Mouse (Mus musculus) MEL (cell line): ENCODE results near the gene Usp37. TPM values are rescaled to one million over a fixed set of nuclear protein-coding genes. Genes with fewer than 3 reads are reported as not detected.

Experiments
- DNase-seq: peaks from one replicate; pipeline ENCODE4 v3.0.0; 2011; ENCODE audit warnings: low read depth, low spot score
- H3K27ac ChIP-seq: 2 replicates; pipeline ENCODE4 v1.5.1; 2012; ENCODE audit warnings: low read depth, mild to moderate bottlenecking, control low read depth, low read length, moderate library complexity; ENCODE audit not compliant: control insufficient read depth
- H3K27me3 ChIP-seq, 2 experiments: fragments of 150-350 bp in 1 of 2; sonication (generic) in 1 of 2; 2 replicates each; pipeline ENCODE4 v1.6.1; 2012; ENCODE audit warnings: low read length in 2 of 2, mild to moderate bottlenecking in 2 of 2, improper control_type of control experiment in 1 of 2, moderate library complexity in 1 of 2; ENCODE audit not compliant: insufficient read depth in 2 of 2, control insufficient read depth in 1 of 2
- H3K36me3 ChIP-seq, 2 experiments: 2 replicates each; pipeline ENCODE4 v1.6.1; 2012 to 2014; ENCODE audit warnings: low read length in 2 of 2, improper control_type of control experiment in 1 of 2, inconsistent platforms in 1 of 2, mild to moderate bottlenecking in 1 of 2; ENCODE audit not compliant: insufficient read depth in 2 of 2, control insufficient read depth in 1 of 2
- H3K4me1 ChIP-seq, 2 experiments: fragments of 150-350 bp in 1 of 2; sonication (generic) in 1 of 2; 2 replicates each; pipeline ENCODE4 v1.6.1; 2012; ENCODE audit warnings: low read length in 2 of 2, improper control_type of control experiment in 1 of 2, mild to moderate bottlenecking in 1 of 2; ENCODE audit not compliant: insufficient read depth in 2 of 2, control insufficient read depth in 1 of 2
- H3K4me3 ChIP-seq, 2 experiments: fragments of 150-350 bp in 1 of 2; sonication (generic) in 1 of 2; 2 replicates each; pipeline ENCODE4 v1.5.1; 2012; ENCODE audit warnings: low read depth in 2 of 2, low read length in 2 of 2, mild to moderate bottlenecking in 2 of 2, moderate library complexity in 2 of 2, control low read depth in 1 of 2, improper control_type of control experiment in 1 of 2; ENCODE audit not compliant: control insufficient read depth in 1 of 2, insufficient read depth in 1 of 2
- H3K79me2 ChIP-seq: 2 replicates; pipeline ENCODE4 v1.6.1; 2012; ENCODE audit warnings: mild to moderate bottlenecking, low read length, moderate library complexity; ENCODE audit not compliant: control insufficient read depth, poor library complexity, insufficient read depth
- H3K9ac ChIP-seq: 2 replicates; pipeline ENCODE4 v1.6.1; 2012; ENCODE audit warnings: low read depth, mild to moderate bottlenecking, control low read depth, low read length, moderate library complexity; ENCODE audit not compliant: control insufficient read depth, poor library complexity, severe bottlenecking
- H3K9me3 ChIP-seq: fragments of 150-350 bp; sonication (generic); replicated peaks from 2 replicates; pipeline ENCODE4 v1.6.1; 2012; ENCODE audit warnings: mild to moderate bottlenecking, low read length, improper control_type of control experiment, moderate library complexity; ENCODE audit not compliant: insufficient read depth
- BHLHE40 ChIP-seq: IDR thresholded peaks from 2 replicates; pipeline ENCODE4 v1.6.1; 2012; ENCODE audit warnings: low read depth, mild to moderate bottlenecking, inconsistent platforms, low read length, improper control_type of control experiment, borderline replicate concordance
- CHD1 ChIP-seq: IDR thresholded peaks from 2 replicates; pipeline ENCODE4 v1.6.1; 2012; ENCODE audit warnings: low read depth, mild to moderate bottlenecking, inconsistent platforms, low read length, improper control_type of control experiment
- CHD2 ChIP-seq: IDR thresholded peaks from 2 replicates; pipeline ENCODE4 v1.6.1; 2011; ENCODE audit warnings: low read length, improper control_type of control experiment
- CTCF ChIP-seq, 3 experiments: IDR thresholded peaks in 2 of 3; conservative IDR thresholded peaks in 1 of 3; 2 replicates each; pipeline ENCODE4 v1.5.1; 2011 to 2012; ENCODE audit warnings: low read length in 3 of 3, low read depth in 2 of 3, mild to moderate bottlenecking in 2 of 3, improper control_type of control experiment in 1 of 3, inconsistent platforms in 1 of 3, mixed read lengths in 1 of 3, moderate library complexity in 1 of 3; ENCODE audit not compliant: control insufficient read depth in 1 of 3, insufficient read depth in 1 of 3, poor library complexity in 1 of 3, severe bottlenecking in 1 of 3
- E2F4 ChIP-seq: IDR thresholded peaks from 2 replicates; pipeline ENCODE4 v1.6.1; 2011; ENCODE audit warnings: low read depth, low read length, improper control_type of control experiment, borderline replicate concordance
- ETS1 ChIP-seq: IDR thresholded peaks from 2 replicates; pipeline ENCODE4 v1.6.1; 2012; ENCODE audit warnings: low read depth, mild to moderate bottlenecking, inconsistent platforms, low read length, improper control_type of control experiment, moderate library complexity
- GABPA ChIP-seq: IDR thresholded peaks from 2 replicates; pipeline ENCODE4 v1.6.1; 2012; ENCODE audit warnings: low read depth, mild to moderate bottlenecking, inconsistent platforms, low read length, improper control_type of control experiment, moderate library complexity
- GATA1 ChIP-seq: IDR thresholded peaks from 2 replicates; pipeline ENCODE4 v1.6.1; 2011; ENCODE audit warnings: low read depth, low read length, improper control_type of control experiment
- HCFC1 ChIP-seq: IDR thresholded peaks from 2 replicates; pipeline ENCODE4 v1.6.1; 2012; ENCODE audit warnings: low read depth, mild to moderate bottlenecking, inconsistent platforms, low read length, improper control_type of control experiment, moderate library complexity
- KAT2A ChIP-seq: conservative IDR thresholded peaks from 2 replicates; pipeline ENCODE4 v1.6.1; 2012; ENCODE audit warnings: low read depth, low read length, improper control_type of control experiment, inconsistent platforms
- MAFK ChIP-seq: IDR thresholded peaks from 2 replicates; pipeline ENCODE4 v1.6.1; 2011; ENCODE audit warnings: low read depth, mild to moderate bottlenecking, low read length, improper control_type of control experiment, borderline replicate concordance
- MAX ChIP-seq: IDR thresholded peaks from 2 replicates; pipeline ENCODE4 v1.6.1; 2011; ENCODE audit warnings: low read length, improper control_type of control experiment
- MXI1 ChIP-seq: IDR thresholded peaks from 2 replicates; pipeline ENCODE4 v1.6.1; 2011; ENCODE audit warnings: mild to moderate bottlenecking, low read depth, low read length, improper control_type of control experiment
- MYC ChIP-seq: IDR thresholded peaks from 2 replicates; pipeline ENCODE4 v1.6.1; 2011; ENCODE audit warnings: low read depth, mild to moderate bottlenecking, low read length, improper control_type of control experiment, moderate library complexity
- NELFE ChIP-seq: IDR thresholded peaks from 2 replicates; pipeline ENCODE4 v1.6.1; 2011; ENCODE audit warnings: low read depth, low read length, improper control_type of control experiment
- NRF1 ChIP-seq: IDR thresholded peaks from 2 replicates; pipeline ENCODE4 v1.6.1; 2014; ENCODE audit warnings: low read depth, mild to moderate bottlenecking, inconsistent platforms, low read length, improper control_type of control experiment, moderate library complexity; ENCODE audit not compliant: poor library complexity, insufficient read depth, severe bottlenecking
- POLR2A ChIP-seq, 2 experiments: IDR thresholded peaks; 2 replicates each; pipeline ENCODE4 v1.6.1; 2011 to 2012; ENCODE audit warnings: low read length in 2 of 2, mild to moderate bottlenecking in 2 of 2, control low read depth in 1 of 2, improper control_type of control experiment in 1 of 2, low read depth in 1 of 2, moderate library complexity in 1 of 2; ENCODE audit not compliant: control insufficient read depth in 1 of 2, insufficient read depth in 1 of 2, poor library complexity in 1 of 2
- POLR2AphosphoS2 ChIP-seq: IDR thresholded peaks from 2 replicates; pipeline ENCODE4 v1.6.1; 2011; ENCODE audit warnings: low read length, improper control_type of control experiment
- POLR2AphosphoS5 ChIP-seq: IDR thresholded peaks from 2 replicates; pipeline ENCODE4 v1.6.1; 2012; ENCODE audit warnings: low read depth, borderline replicate concordance, mild to moderate bottlenecking, inconsistent platforms, low read length, moderate library complexity, mixed read lengths
- RAD21 ChIP-seq: IDR thresholded peaks from 2 replicates; pipeline ENCODE4 v1.6.1; 2011; ENCODE audit warnings: mild to moderate bottlenecking, low read depth, low read length, improper control_type of control experiment
- RCOR1 ChIP-seq: IDR thresholded peaks from 2 replicates; pipeline ENCODE4 v1.6.1; 2012; ENCODE audit warnings: low read depth, mild to moderate bottlenecking, inconsistent platforms, low read length, improper control_type of control experiment
- SIN3A ChIP-seq: IDR thresholded peaks from 2 replicates; pipeline ENCODE4 v1.6.1; 2012; ENCODE audit warnings: low read length, improper control_type of control experiment, inconsistent platforms
- SMC3 ChIP-seq: IDR thresholded peaks from 2 replicates; pipeline ENCODE4 v1.6.1; 2011; ENCODE audit warnings: low read depth, low read length, improper control_type of control experiment
- TAL1 ChIP-seq: IDR thresholded peaks from 2 replicates; pipeline ENCODE4 v1.6.1; 2012; ENCODE audit warnings: mild to moderate bottlenecking, inconsistent platforms, low read length, moderate library complexity, mixed read lengths
- TBP ChIP-seq: IDR thresholded peaks from 2 replicates; pipeline ENCODE4 v1.8.0; 2011; ENCODE audit warnings: low read depth, low read length, improper control_type of control experiment
- TCF12 ChIP-seq: IDR thresholded peaks from 2 replicates; pipeline ENCODE4 v1.6.1; 2014; ENCODE audit warnings: low read depth, mild to moderate bottlenecking, inconsistent platforms, low read length, improper control_type of control experiment, moderate library complexity
- UBTF ChIP-seq: IDR thresholded peaks from 2 replicates; pipeline ENCODE4 v1.6.1; 2012; ENCODE audit warnings: low read depth, mild to moderate bottlenecking, inconsistent platforms, low read length, improper control_type of control experiment, moderate library complexity, borderline replicate concordance; ENCODE audit not compliant: insufficient read depth
- USF2 ChIP-seq, 2 experiments: IDR thresholded peaks; 2 replicates each; pipeline ENCODE4 v1.6.1; 2011 to 2012; ENCODE audit warnings: improper control_type of control experiment in 2 of 2, low read length in 2 of 2, borderline replicate concordance in 1 of 2, inconsistent platforms in 1 of 2, low read depth in 1 of 2, mild to moderate bottlenecking in 1 of 2; ENCODE audit not compliant: insufficient read depth in 1 of 2
- ZC3H11A ChIP-seq: IDR thresholded peaks from 2 replicates; pipeline ENCODE4 v1.6.1; 2012; ENCODE audit warnings: low read depth, mild to moderate bottlenecking, inconsistent platforms, low read length, improper control_type of control experiment
- ZKSCAN1 ChIP-seq: IDR thresholded peaks from 2 replicates; pipeline ENCODE4 v1.6.1; 2012; ENCODE audit warnings: low read depth, mild to moderate bottlenecking, inconsistent platforms, low read length, improper control_type of control experiment, moderate library complexity
- ZMIZ1 ChIP-seq: IDR thresholded peaks from 2 replicates; pipeline ENCODE4 v1.6.1; 2012; ENCODE audit warnings: low read depth, mild to moderate bottlenecking, inconsistent platforms, low read length, improper control_type of control experiment, moderate library complexity
- ZNF384 ChIP-seq: IDR thresholded peaks from 2 replicates; pipeline ENCODE4 v1.6.1; 2012; ENCODE audit warnings: low read depth, mild to moderate bottlenecking, inconsistent platforms, low read length, improper control_type of control experiment
- polyA plus RNA-seq, 2 experiments: library from polyadenylated mRNA; stranded (reverse) in 1 of 2; unstranded in 1 of 2; fragments of >175 nt in 1 of 2; fragments of >200 nt in 1 of 2; gene quantifications; 2 replicates each; pipeline versions ENCODE4 v1.2.1 to v1.2.4; 2012; ENCODE audit warnings: low replicate concordance in 2 of 2, low read depth in 1 of 2; ENCODE audit not compliant: insufficient read length in 2 of 2, insufficient read depth in 1 of 2, missing spikeins in 1 of 2
- total RNA-seq: library from RNA; depleted of rRNA; stranded (reverse); fragments of 300-350 nt; gene quantifications from 2 replicates; pipeline ENCODE4 v1.2.3, GENCODE M21; 2012

Gene Usp37
- total and polyA plus RNA-seq, 3 experiments: 17.8 to 77.6 (median 24.0) TPM

- TF ChIP-seq ZNF384 (0 out of 2 replicates have a peak, but pooled peaks have one; percentile 12), NELFE (peak; percentile 41; the same call in 1 of the 2 replicates), MXI1 (peak; percentile 10; the same call in 1 of the 2 replicates), ETS1 (peak; percentile 32; the same call in 1 of the 2 replicates), TCF12 (peak; percentile 33)
These were observed 146.1 kb downstream of the Usp37 start (continued) for GRCm38 (mm10) chr1:74397919-74398451.

DNA sequence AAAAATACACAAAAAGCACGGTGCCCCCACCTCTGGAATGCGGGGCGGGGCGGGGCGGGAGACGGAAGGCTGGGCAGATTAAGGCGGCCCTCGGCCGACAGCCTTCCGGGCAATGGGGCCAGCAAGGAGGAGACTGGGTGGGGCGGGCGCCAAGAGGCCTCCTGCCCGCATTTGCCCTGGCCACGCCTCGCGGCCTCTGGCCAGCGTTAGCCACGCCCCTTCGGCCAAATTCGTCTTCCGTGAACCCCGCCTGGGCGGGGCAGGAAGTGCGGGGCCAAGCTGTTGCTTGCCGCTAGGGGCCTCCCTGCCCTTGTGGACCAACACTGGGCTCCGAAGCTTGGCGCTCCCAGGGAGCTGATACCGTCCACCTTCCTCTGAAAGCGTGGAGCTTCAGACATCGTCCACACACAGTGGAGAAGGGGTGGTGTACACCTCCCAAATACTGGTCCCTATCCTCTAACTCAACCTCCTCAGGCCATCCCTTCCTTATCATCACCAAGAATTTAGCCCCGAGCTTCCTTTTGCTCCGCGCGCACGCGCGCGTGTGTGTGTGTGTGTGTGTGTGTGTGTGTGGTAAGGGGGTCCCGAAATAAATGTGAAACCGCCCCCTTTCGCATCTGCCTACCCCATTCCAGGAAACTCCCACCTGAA, 146.7 kb downstream of the Usp37 start:
- Histone ChIP-seq H3K36me3 (peaks cover 0 to 20% of the 10 kb centered on the region in 2 experiments; a peak in 2 of 4 replicates), H3K9me3 (no peaks in the 10 kb centered on the region), H3K4me3 (peak overlapping the region; percentile 31 to 71), H3K9ac (peak overlapping the region; percentile 87), H3K79me2 (peaks cover 6% of the 10 kb centered on the region), H3K27me3 (no peaks in the 10 kb centered on the region), H3K27ac (peak overlapping the region; percentile 96), H3K4me1 (peaks cover 0 to 22% of the 10 kb centered on the region in 2 experiments; a peak in 2 of 4 replicates)
- DNase-seq: peak; percentile 96
- TF ChIP-seq MXI1 (peak; percentile 56), E2F4 (no peak), MAFK (no peak), TBP (peak; percentile 71), NRF1 (peak; percentile 78), USF2 (IDR thresholded peaks at IDR 0.05; ENCODE audit: borderline replicate concordance in 1 of 2, insufficient read depth in 1 of 2, low read depth in 1 of 2, low read length in 2 of 2) (no peak), KAT2A (no peak), RAD21 (peak; percentile 11; the same call in 1 of the 2 replicates), ZC3H11A (no peak), POLR2A (IDR thresholded peaks at IDR 0.05; ENCODE audit: control insufficient read depth in 1 of 2, insufficient read depth in 1 of 2, low read depth in 1 of 2, low read length in 2 of 2, poor library complexity in 1 of 2) (peak; percentile 79 to 85), HCFC1 (peak; percentile 75), ZKSCAN1 (no peak; the same call in 1 of the 2 replicates), GABPA (no peak), GATA1 (peak; percentile 42; the same call in 1 of the 2 replicates), POLR2AphosphoS2 (peak; percentile 94), MYC (no peak), ZMIZ1 (peak; percentile 91), SIN3A (peak; percentile 41; the same call in 1 of the 2 replicates), CHD2 (no peak; the same call in 1 of the 2 replicates), CTCF (IDR thresholded peaks at IDR 0.05 in 2 of 3, conservative IDR thresholded peaks at IDR 0.05 in 1 of 3; ENCODE audit: control insufficient read depth in 1 of 3, insufficient read depth in 1 of 3, low read depth in 2 of 3, low read length in 3 of 3, poor library complexity in 1 of 3, severe bottlenecking in 1 of 3) (peak; percentile 49 to 63 (median 63)), TAL1 (no peak), UBTF (no peak), NELFE (peak; percentile 84), TCF12 (peak; percentile 45; the same call in 1 of the 2 replicates), ZNF384 (no peak), BHLHE40 (no peak; the same call in 1 of the 2 replicates), SMC3 (no peak), MAX (peak; percentile 62; the same call in 1 of the 2 replicates), RCOR1 (no peak), POLR2AphosphoS5 (0 out of 2 replicates have a peak, but pooled peaks have one; percentile 43), CHD1 (no peak)
